Mouse (Mus musculus) olfactory bulb, adult 2 months (tissue): ENCODE data around the gene Olfr38. TPM values are rescaled to one million over a fixed set of nuclear protein-coding genes. Genes with fewer than 3 reads are reported as not detected.

ENCODE experiments used
- H3K27ac ChIP-seq: fragments of 200-500 bp; 2 replicates; pipeline ENCODE4 v1.5.1; 2012; ENCODE audit warnings: low read depth, low read length; ENCODE audit not compliant: insufficient read depth
- H3K4me1 ChIP-seq: fragments of 200-500 bp; 2 replicates; pipeline ENCODE4 v1.6.1; 2012; ENCODE audit warnings: low read length; ENCODE audit not compliant: control insufficient read depth, insufficient read depth
- H3K4me3 ChIP-seq: fragments of 200-500 bp; 2 replicates; pipeline ENCODE4 v1.5.1; 2012; ENCODE audit warnings: mild to moderate bottlenecking, low read depth, low read length, moderate library complexity; ENCODE audit not compliant: insufficient read depth
- CTCF ChIP-seq: fragments of 200-500 bp; IDR thresholded peaks from 2 replicates; pipeline ENCODE4 v1.5.1; 2012; ENCODE audit warnings: low read depth, mild to moderate bottlenecking, low read length, moderate library complexity; ENCODE audit not compliant: insufficient read depth
- POLR2A ChIP-seq: fragments of 200-500 bp; IDR thresholded peaks from 2 replicates; pipeline ENCODE4 v1.6.1; 2012; ENCODE audit warnings: mild to moderate bottlenecking, low read depth, low read length, moderate library complexity; ENCODE audit not compliant: insufficient read depth
- WGBS: fragments of 180-500 bp; shearing (Covaris S2); methylation state at CpG from one replicate; pipeline ENCODE4 v1.1.7; 2018; 5-methylcytosine and 5-hydroxymethylcytosine counted together
- polyA plus RNA-seq: library from polyadenylated mRNA; stranded (reverse); fragments of >200 nt; gene quantifications from 2 replicates; pipeline ENCODE4 v1.2.4, GENCODE M21; 2012; ENCODE audit warnings: low replicate concordance; ENCODE audit not compliant: missing spikeins, insufficient read depth, insufficient read length

Olfr38 gene
- polyA plus RNA-seq, 1 experiment: not detected

DNA sequence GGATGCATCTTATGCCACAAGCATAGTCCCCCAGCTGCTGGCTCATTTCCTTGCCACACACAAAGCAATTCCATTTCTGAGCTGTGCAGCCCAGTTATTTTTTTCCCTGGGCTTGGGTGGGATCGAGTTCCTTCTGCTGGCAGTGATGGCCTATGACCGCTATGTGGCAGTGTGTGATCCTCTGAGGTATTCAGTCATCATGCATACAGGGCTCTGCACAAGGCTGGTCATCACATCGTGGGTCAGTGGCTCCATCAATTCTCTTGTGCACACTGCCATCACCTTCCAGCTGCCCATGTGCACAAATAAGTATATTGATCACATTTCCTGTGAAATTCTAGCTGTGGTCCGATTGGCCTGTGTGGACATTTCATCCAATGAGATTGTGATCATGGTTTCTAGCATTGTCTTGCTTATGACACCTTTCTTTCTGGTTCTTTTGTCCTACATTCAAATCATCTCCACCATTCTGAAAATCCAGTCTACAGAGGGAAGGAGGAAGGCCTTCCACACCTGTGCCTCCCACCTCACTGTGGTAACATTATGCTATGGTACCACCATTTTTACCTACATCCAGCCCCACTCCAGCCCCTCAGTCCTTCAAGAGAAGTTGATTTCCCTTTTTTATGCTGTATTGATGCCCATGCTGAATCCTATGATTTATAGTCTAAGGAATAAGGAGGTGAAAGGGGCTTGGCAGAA lies 34.2 kb downstream of the Olfr38 start:
- TF ChIP-seq CTCF (no peak), POLR2A (no peak)
- no peak overlapping the region for H3K4me3 ChIP-seq
- 50% methylated on average over 4 of the region's 4 CpGs for WGBS
- no peak overlapping the region for H3K27ac ChIP-seq
- no peaks in the 10 kb centered on the region for H3K4me1 ChIP-seq

DNA sequence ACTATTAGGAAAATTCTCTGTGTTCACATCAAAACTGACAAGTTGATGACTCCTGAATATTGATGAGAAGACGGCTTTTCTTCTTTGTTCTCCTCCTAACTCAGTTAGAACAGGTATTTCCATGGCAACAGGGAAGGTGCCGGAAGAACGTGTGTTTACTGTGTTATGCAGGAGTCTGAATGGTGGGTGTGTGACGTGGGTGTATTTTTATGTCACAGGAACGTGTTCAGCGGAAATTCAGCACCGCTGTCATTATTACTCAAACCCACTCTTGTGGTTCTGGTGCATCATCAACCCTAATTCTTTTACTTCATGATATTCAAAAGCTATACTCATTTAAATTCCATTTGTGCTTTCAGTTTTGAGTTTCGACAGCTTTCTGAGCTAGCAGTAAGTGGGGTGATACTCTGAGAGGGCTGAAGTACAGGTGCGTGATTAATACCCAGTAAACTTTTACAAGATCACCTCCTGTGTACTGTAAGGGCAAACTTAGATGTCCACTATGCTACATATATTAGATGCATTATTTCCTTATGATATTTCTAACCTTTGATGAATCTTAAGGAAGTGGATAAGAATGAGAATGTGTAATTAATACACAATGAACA lies 34.8 kb downstream of the Olfr38 start:
- Histone ChIP-seq H3K27ac (no peak overlapping the region), H3K4me3 (no peak overlapping the region), H3K4me1 (no peaks in the 10 kb centered on the region)
- no peak for TF ChIP-seq CTCF
- 54% methylated on average over 9 of the region's 9 CpGs for WGBS

- Histone ChIP-seq H3K4me3 (no peak overlapping the region), H3K4me1 (no peaks in the 10 kb centered on the region), H3K27ac (no peak overlapping the region)
- WGBS: 92% methylated on average over 3 of the region's 3 CpGs
- TF ChIP-seq POLR2A (no peak), CTCF (no peak)
Measured at GRCm38 (mm10) chr6:42794982-42795381, 38.8 kb downstream of the Olfr38 start.

GRCm38 (mm10) chr6:42811639-42812038 lies 55.4 kb downstream of the Olfr38 start, which contains the start of gene Olfr450:
Gene Olfr450, plus strand, starts transcription at chr6:42811939.
- WGBS: 90% methylated on average over 1 of the region's 1 CpGs
- H3K27ac ChIP-seq: no peak within 1 kb of the TSS
- H3K4me1 ChIP-seq: no peaks in the 10 kb centered on the region
- TF ChIP-seq POLR2A: no peak
- TF ChIP-seq CTCF: no peak
- H3K4me3 ChIP-seq: no peak within 1 kb of the TSS

Other genes with a start within 250 kb of the Olfr38 start
- gene Olfr455, start 208.8 kb upstream of the Olfr38 start, polyA plus RNA-seq: not detected in 2 replicates
- not detected in 2 replicates for gene Tcaf3, start 158.7 kb upstream of the Olfr38 start, polyA plus RNA-seq
- not detected in 2 replicates for gene Tcaf2, start 111.2 kb upstream of the Olfr38 start, polyA plus RNA-seq
- gene Tcaf1, start 46.3 kb upstream of the Olfr38 start, polyA plus RNA-seq: 57.7 and 87.1 TPM in 2 replicates
- gene Olfr453, start 17.0 kb upstream of the Olfr38 start, polyA plus RNA-seq: not detected in 2 replicates
- gene Olfr452, start 28.7 kb downstream of the Olfr38 start, polyA plus RNA-seq: not detected in 2 replicates
- not detected in 2 replicates for gene Olfr450, start 55.5 kb downstream of the Olfr38 start, polyA plus RNA-seq
- not detected in 2 replicates for gene Olfr449, start 78.0 kb downstream of the Olfr38 start, polyA plus RNA-seq
- gene Olfr448, start 134.0 kb downstream of the Olfr38 start, polyA plus RNA-seq: not detected in 2 replicates
- gene Olfr447, start 152.5 kb downstream of the Olfr38 start, polyA plus RNA-seq: not detected in 2 replicates
- gene Olfr446, start 165.0 kb downstream of the Olfr38 start, polyA plus RNA-seq: not detected in 2 replicates
- not detected in 2 replicates for gene Olfr444, start 192.7 kb downstream of the Olfr38 start, polyA plus RNA-seq